8 mouse cellular contexts compared by ENCODE assay signal in the genomic region with DNA sequence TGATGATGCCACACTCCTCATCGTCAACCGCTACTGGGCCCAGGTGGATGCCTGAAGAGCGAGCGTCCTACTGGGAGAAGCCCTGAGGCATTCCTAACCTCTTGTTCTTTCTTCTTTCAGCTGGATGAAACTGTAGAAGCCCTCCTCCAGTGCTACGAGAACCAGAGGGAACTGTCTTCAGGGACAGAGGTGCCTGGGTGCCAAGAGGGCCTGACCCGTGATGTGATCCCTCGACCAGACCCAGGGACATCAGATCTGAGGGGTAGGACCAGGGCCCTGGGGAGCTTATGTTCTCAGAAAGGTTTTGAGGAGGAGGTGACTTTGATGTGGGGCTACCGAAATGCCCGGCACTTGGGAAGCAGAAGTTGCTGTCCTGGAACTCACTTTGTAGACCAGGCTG. TPM values are rescaled to one million over a fixed set of nuclear protein-coding genes. Genes with fewer than 3 reads are reported as not detected.
A peak's percentile ranks its signal among the peaks of the same experiment; 100 is the strongest.
DNase-seq lines count a peak whose midpoint lies in the region; ATAC-seq and TF ChIP-seq lines count a peak whose summit lies in the region.
"Had no signal": no experiment of that assay in that cellular context is flagged by ENCODE, and none has a peak within 500 bp of the region (broad histone marks: within the 10 kb centered on the region; RNA-seq: fewer than 3 reads in every experiment).

No protein-coding gene starts in this region.

- no peak for TF ChIP-seq EP300 in stomach, postnatal 0 days (optimal IDR thresholded peaks at IDR 0.05)

- no peak for ATAC-seq in neural tube, embryonic 11.5 days (ENCODE audit: insufficient read depth, low FRiP score, low TSS enrichment)
- ATAC-seq in forebrain, embryonic 15.5 days (replicated peaks), result no peak
- ATAC-seq in liver, embryonic 12.5 days, result no peak
- no peak for ATAC-seq in stomach, postnatal 0 days (ENCODE audit: low FRiP score, low TSS enrichment)

- H3K9me3 ChIP-seq in neural tube, embryonic 11.5 days (ENCODE audit: control insufficient read depth, low read length), result no peaks in the 10 kb centered on the region
- no peaks in the 10 kb centered on the region for H3K9me3 ChIP-seq in forebrain, embryonic 15.5 days
- H3K9me3 ChIP-seq in liver, embryonic 12.5 days (replicated peaks), result no peaks in the 10 kb centered on the region
- no peaks in the 10 kb centered on the region for H3K9me3 ChIP-seq in stomach, postnatal 0 days (ENCODE audit: control insufficient read depth, low read length)

- no peak overlapping the region for H3K27ac ChIP-seq in neural tube, embryonic 11.5 days (ENCODE audit: low read depth, low read length)
- no peak overlapping the region for H3K27ac ChIP-seq in forebrain, embryonic 15.5 days (replicated peaks)
- H3K27ac ChIP-seq in liver, embryonic 12.5 days, result 0 out of 2 replicates have a peak overlapping the region, but pooled peaks have one; percentile 80
- no peak overlapping the region for H3K27ac ChIP-seq in stomach, postnatal 0 days (replicated peaks)

- no peaks in the 10 kb centered on the region for H3K27me3 ChIP-seq in neural tube, embryonic 11.5 days (ENCODE audit: control insufficient read depth, insufficient read depth, low read length)
- H3K27me3 ChIP-seq in forebrain, embryonic 15.5 days, result no peaks in the 10 kb centered on the region
- H3K27me3 ChIP-seq in liver, embryonic 12.5 days (replicated peaks), result no peaks in the 10 kb centered on the region
- no peaks in the 10 kb centered on the region for H3K27me3 ChIP-seq in stomach, postnatal 0 days (ENCODE audit: control insufficient read depth, insufficient read depth, low read length)

- peaks cover 12% of the 10 kb centered on the region for H3K4me1 ChIP-seq in neural tube, embryonic 11.5 days (ENCODE audit: control insufficient read depth, insufficient read depth, low read length)
- H3K4me1 ChIP-seq in forebrain, embryonic 15.5 days, result peaks cover 18% of the 10 kb centered on the region
- H3K4me1 ChIP-seq in liver, embryonic 12.5 days, result peaks cover 50% of the 10 kb centered on the region
- H3K4me1 ChIP-seq in stomach, postnatal 0 days (replicated peaks; ENCODE audit: control insufficient read depth, insufficient read depth), result no peaks in the 10 kb centered on the region

- 91% methylated on average over 9 of the region's 9 CpGs for WGBS in neural tube, embryonic 11.5 days
- 96% methylated on average over 9 of the region's 9 CpGs for WGBS in forebrain, embryonic 15.5 days
- WGBS in liver, embryonic 12.5 days (ENCODE audit: insufficient replicate concordance), result 90% methylated on average over 9 of the region's 9 CpGs
- 91% methylated on average over 9 of the region's 9 CpGs for WGBS in stomach, postnatal 0 days

- no peak for DNase-seq in neural tube, embryonic 11.5 days (ENCODE audit: low spot score)
- DNase-seq in neural tube, embryonic 10.5 days (ENCODE audit: extremely low spot score, low spot score), result no peak
- no peak for DNase-seq in stomach, postnatal 0 days (ENCODE audit: low spot score)
- no peak for DNase-seq in layer of hippocampus, adult 8-10 months (ENCODE audit: low spot score in 2 of 2)
- DNase-seq in adrenal gland, postnatal 36 days, result no peak

- H3K4me3 ChIP-seq in neural tube, embryonic 11.5 days (ENCODE audit: low read depth, low read length), result peak overlapping the region; percentile 90
- peak overlapping the region; percentile 72 for H3K4me3 ChIP-seq in forebrain, embryonic 15.5 days
- peak overlapping the region; percentile 91 for H3K4me3 ChIP-seq in liver, embryonic 12.5 days
- H3K4me3 ChIP-seq in stomach, postnatal 0 days (ENCODE audit: low read depth, low read length), result no peak overlapping the region

- H3K36me3 ChIP-seq in neural tube, embryonic 11.5 days (ENCODE audit: control insufficient read depth, insufficient read depth, low read length), result peaks cover 24% of the 10 kb centered on the region
- peaks cover 45% of the 10 kb centered on the region for H3K36me3 ChIP-seq in forebrain, embryonic 15.5 days
- H3K36me3 ChIP-seq in liver, embryonic 12.5 days, result peaks cover 58% of the 10 kb centered on the region
- H3K36me3 ChIP-seq in stomach, postnatal 0 days (ENCODE audit: control insufficient read depth, insufficient read depth, low read length), result peaks cover 33% of the 10 kb centered on the region

- TF ChIP-seq CTCF in stomach, postnatal 0 days (IDR thresholded peaks at IDR 0.05; ENCODE audit: low read depth), result no peak

- peak overlapping the region; percentile 83 for H3K4me2 ChIP-seq in neural tube, embryonic 11.5 days (ENCODE audit: low read depth)
- peak overlapping the region; percentile 86 for H3K4me2 ChIP-seq in forebrain, embryonic 15.5 days (replicated peaks)
- H3K4me2 ChIP-seq in liver, embryonic 12.5 days, result peak overlapping the region; percentile 79
- H3K4me2 ChIP-seq in stomach, postnatal 0 days (replicated peaks; ENCODE audit: low read depth), result peak overlapping the region; percentile 86; the same call in 1 of the 2 replicates

- no peak overlapping the region for H3K9ac ChIP-seq in neural tube, embryonic 11.5 days (ENCODE audit: low read length)
- H3K9ac ChIP-seq in forebrain, embryonic 15.5 days (replicated peaks), result no peak overlapping the region
- peak overlapping the region; percentile 90 for H3K9ac ChIP-seq in liver, embryonic 12.5 days
- H3K9ac ChIP-seq in stomach, postnatal 0 days (ENCODE audit: low read length), result no peak overlapping the region

RNA-seq across cellular contexts. Expression of a gene that starts 1.1 kb away (rescaled TPM):
- 45.3 and 50.9 TPM in 2 replicates for polyA plus RNA-seq in neural tube, embryonic 11.5 days (2014; fragmentation: Nextera tagmentation; extraction: Ambion mirVana)
- 51.1 and 52.4 TPM in 2 replicates for polyA plus RNA-seq in forebrain, embryonic 15.5 days (2015; fragmentation: Nextera tagmentation; extraction: Ambion mirVana)
- 36.3 and 36.9 TPM in 2 replicates for polyA plus RNA-seq in liver, embryonic 12.5 days (2016; fragmentation: Nextera tagmentation; extraction: Ambion mirVana)
- polyA plus RNA-seq in stomach, postnatal 0 days (2015; fragmentation: Nextera tagmentation; extraction: Ambion mirVana), result 17.1 and 18.7 TPM in 2 replicates
- total RNA-seq in layer of hippocampus, adult 8-10 months (2022), result 10 to 100 TPM; 70.0 to 79.2 (median 72.7) TPM
- total RNA-seq in adrenal gland, postnatal 36 days (2021), result 10 to 100 TPM; 55.8 to 60.8 TPM

RNA-seq across cellular contexts. Expression of a gene that starts 1.2 kb away (rescaled TPM):
- 12.2 and 12.8 TPM in 2 replicates for polyA plus RNA-seq in neural tube, embryonic 11.5 days (2014; fragmentation: Nextera tagmentation; extraction: Ambion mirVana)
- polyA plus RNA-seq in forebrain, embryonic 15.5 days (2015; fragmentation: Nextera tagmentation; extraction: Ambion mirVana), result 11.8 TPM in 2 replicates
- polyA plus RNA-seq in liver, embryonic 12.5 days (2016; fragmentation: Nextera tagmentation; extraction: Ambion mirVana), result 7.9 and 8.8 TPM in 2 replicates
- 3.5 and 3.6 TPM in 2 replicates for polyA plus RNA-seq in stomach, postnatal 0 days (2015; fragmentation: Nextera tagmentation; extraction: Ambion mirVana)
- total RNA-seq in layer of hippocampus, adult 8-10 months (2022), result 10 to 100 TPM in 2 of 4 experiments, 1 to 10 TPM in 2; 7.7 to 12.8 (median 10.1) TPM
- 1 to 10 TPM; 7.0 to 7.8 TPM for total RNA-seq in adrenal gland, postnatal 36 days (2021)

RNA-seq across cellular contexts. Expression of a gene that starts 16.5 kb away (rescaled TPM):
- 45.1 and 55.1 TPM in 2 replicates for polyA plus RNA-seq in neural tube, embryonic 11.5 days (2014; fragmentation: Nextera tagmentation; extraction: Ambion mirVana)
- polyA plus RNA-seq in forebrain, embryonic 15.5 days (2015; fragmentation: Nextera tagmentation; extraction: Ambion mirVana), result 59.7 and 62.3 TPM in 2 replicates
- polyA plus RNA-seq in liver, embryonic 12.5 days (2016; fragmentation: Nextera tagmentation; extraction: Ambion mirVana), result 23.1 and 26.7 TPM in 2 replicates
- polyA plus RNA-seq in stomach, postnatal 0 days (2015; fragmentation: Nextera tagmentation; extraction: Ambion mirVana), result 22.6 and 24.3 TPM in 2 replicates
- total RNA-seq in layer of hippocampus, adult 8-10 months (2022), result 10 to 100 TPM; 74.1 to 82.6 (median 79.2) TPM
- total RNA-seq in adrenal gland, postnatal 36 days (2021), result 10 to 100 TPM; 35.4 to 43.1 TPM

RNA-seq across cellular contexts. Expression of a gene that starts 26.0 kb away (rescaled TPM):
- polyA plus RNA-seq in neural tube, embryonic 11.5 days (2014; fragmentation: Nextera tagmentation; extraction: Ambion mirVana), result 34.5 and 37.9 TPM in 2 replicates
- polyA plus RNA-seq in forebrain, embryonic 15.5 days (2015; fragmentation: Nextera tagmentation; extraction: Ambion mirVana), result 18.7 and 18.9 TPM in 2 replicates
- polyA plus RNA-seq in liver, embryonic 12.5 days (2016; fragmentation: Nextera tagmentation; extraction: Ambion mirVana), result 3.3 and 3.8 TPM in 2 replicates
- 3.6 and 3.7 TPM in 2 replicates for polyA plus RNA-seq in stomach, postnatal 0 days (2015; fragmentation: Nextera tagmentation; extraction: Ambion mirVana)
- 10 to 100 TPM; 21.7 to 22.6 (median 22.1) TPM for total RNA-seq in layer of hippocampus, adult 8-10 months (2022)
- total RNA-seq in adrenal gland, postnatal 36 days (2021), result 10 to 100 TPM; 19.7 to 20.6 TPM

RNA-seq across cellular contexts. Expression of a gene that starts 28.4 kb away (rescaled TPM):
- 6.9 and 9.2 TPM in 2 replicates for polyA plus RNA-seq in neural tube, embryonic 11.5 days (2014; fragmentation: Nextera tagmentation; extraction: Ambion mirVana)
- polyA plus RNA-seq in forebrain, embryonic 15.5 days (2015; fragmentation: Nextera tagmentation; extraction: Ambion mirVana), result 3.7 and 5.3 TPM in 2 replicates
- polyA plus RNA-seq in liver, embryonic 12.5 days (2016; fragmentation: Nextera tagmentation; extraction: Ambion mirVana), result 1.7 and 2.9 TPM in 2 replicates
- polyA plus RNA-seq in stomach, postnatal 0 days (2015; fragmentation: Nextera tagmentation; extraction: Ambion mirVana), result 22.7 and 24.3 TPM in 2 replicates
- total RNA-seq in layer of hippocampus, adult 8-10 months (2022), result 1 to 10 TPM in 1 of 4 experiments, under 1 TPM in 1, not detected in 2; 0.78 to 1.7 TPM
- total RNA-seq in adrenal gland, postnatal 36 days (2021), result not detected
- total RNA-seq: adrenal gland, postnatal 4 days had no signal
